31 mouse cellular contexts compared by ENCODE assay signal in the genomic region with DNA sequence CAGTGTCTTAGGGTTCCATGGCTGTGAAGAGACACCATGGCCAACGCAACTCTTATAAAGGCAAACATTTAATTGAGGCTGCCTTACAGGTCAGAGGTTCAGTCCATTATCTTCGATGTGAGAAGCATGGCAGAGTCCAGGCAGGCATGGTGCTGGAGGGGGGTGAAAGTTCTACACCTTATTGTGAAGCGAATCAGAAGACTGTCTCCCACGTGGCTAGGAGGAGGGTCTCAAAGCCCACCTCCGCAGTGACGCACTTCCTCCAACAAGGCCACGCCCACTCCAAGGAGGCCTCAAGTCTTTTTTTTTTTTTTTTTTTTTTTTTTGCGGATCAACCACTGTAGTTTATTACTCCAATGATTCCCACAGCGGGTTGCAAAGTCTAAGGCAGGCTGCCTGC. TPM values are rescaled to one million over a fixed set of nuclear protein-coding genes. Genes with fewer than 3 reads are reported as not detected.
"Had no signal": no experiment of that assay in that cellular context is flagged by ENCODE, and none has a peak within 500 bp of the region (broad histone marks: within the 10 kb centered on the region; RNA-seq: fewer than 3 reads in every experiment).

No protein-coding gene starts in this region.

- H3K9me3 ChIP-seq: limb, embryonic 10.5 days; limb, embryonic 12.5 days; limb, embryonic 13.5 days; limb, embryonic 15.5 days; liver, embryonic 12.5 days; liver, embryonic 13.5 days; liver, embryonic 15.5 days; lung, embryonic 15.5 days; midbrain, embryonic 10.5 days; midbrain, embryonic 12.5 days; midbrain, embryonic 13.5 days; midbrain, embryonic 15.5 days had no signal

- H3K27ac ChIP-seq: limb, embryonic 10.5 days; limb, embryonic 12.5 days; limb, embryonic 13.5 days; limb, embryonic 15.5 days; liver, embryonic 12.5 days; liver, embryonic 13.5 days; liver, embryonic 14.5 days; liver, embryonic 15.5 days; lung, embryonic 15.5 days; macrophage; midbrain, embryonic 10.5 days; midbrain, embryonic 12.5 days; midbrain, embryonic 13.5 days; midbrain, embryonic 15.5 days had no signal

- H3K4me3 ChIP-seq: limb, embryonic 10.5 days; limb, embryonic 12.5 days; limb, embryonic 13.5 days; limb, embryonic 15.5 days; liver, embryonic 12.5 days; liver, embryonic 13.5 days; liver, embryonic 15.5 days; lung, embryonic 15.5 days; megakaryocyte, embryonic 14.5 days; midbrain, embryonic 10.5 days; midbrain, embryonic 12.5 days; midbrain, embryonic 13.5 days; midbrain, embryonic 15.5 days; myocyte had no signal

- H3K36me3 ChIP-seq: limb, embryonic 10.5 days; limb, embryonic 12.5 days; limb, embryonic 13.5 days; limb, embryonic 15.5 days; liver, embryonic 12.5 days; liver, embryonic 13.5 days; liver, embryonic 15.5 days; lung, embryonic 15.5 days; midbrain, embryonic 10.5 days; midbrain, embryonic 12.5 days; midbrain, embryonic 13.5 days; midbrain, embryonic 15.5 days had no signal

- DNase-seq: left cerebral cortex, postnatal 4 days; liver; liver, embryonic 13.5 days; liver, postnatal 0 days; lung, adult 18-20 months; lung, adult 2 months; lung, embryonic 14.5 days; lung, postnatal 10 days; lung, postnatal 14 days; lung, postnatal 36 days; lung, postnatal 4 days; midbrain, embryonic 14.5 days had no signal

- H3K9ac ChIP-seq: limb, embryonic 12.5 days; limb, embryonic 13.5 days; limb, embryonic 15.5 days; liver, embryonic 12.5 days; liver, embryonic 13.5 days; liver, embryonic 14.5 days; liver, embryonic 15.5 days; liver, postnatal 0 days; lung, embryonic 14.5 days; lung, embryonic 15.5 days; midbrain, embryonic 12.5 days; midbrain, embryonic 13.5 days; midbrain, embryonic 15.5 days had no signal

- H3K4me1 ChIP-seq: limb, embryonic 13.5 days; liver, embryonic 12.5 days had no signal

- H3K27me3 ChIP-seq: limb, embryonic 12.5 days; limb, embryonic 13.5 days; limb, embryonic 15.5 days; liver, embryonic 12.5 days; liver, embryonic 13.5 days; liver, embryonic 15.5 days; lung, embryonic 15.5 days; megakaryocyte, embryonic 14.5 days; midbrain, embryonic 12.5 days; midbrain, embryonic 13.5 days; midbrain, embryonic 15.5 days had no signal

RNA-seq across cellular contexts. Expression of a gene that starts 58.1 kb away (rescaled TPM):
- total RNA-seq: liver, adult 2 months; megakaryocyte progenitor cell, adult 5-6 weeks; megakaryocyte-erythroid progenitor cell, adult 5-6 weeks; monocyte, adult 5-6 weeks had no signal
